Mouse (Mus musculus) E14TG2a.4 (cell line): Measurements from ENCODE around the gene Htr5a.

ENCODE experiments used
- H3K27me3 ChIP-seq: 2 replicates; pipeline ENCODE4 v1.6.1; 2014; ENCODE audit warnings: low read length, control low read depth; ENCODE audit not compliant: insufficient read depth
- H3K36me3 ChIP-seq: 2 replicates; pipeline ENCODE4 v1.6.1; 2014; ENCODE audit warnings: low read length, control low read depth; ENCODE audit not compliant: insufficient read depth
- H3K4me1 ChIP-seq: replicated peaks from 2 replicates; pipeline ENCODE4 v1.6.1; 2014; ENCODE audit warnings: low read depth, low read length, control low read depth
- H3K4me3 ChIP-seq: replicated peaks from 2 replicates; pipeline ENCODE4 v1.5.1; 2014; ENCODE audit warnings: mild to moderate bottlenecking, low read length
- H3K9me3 ChIP-seq: 2 replicates; pipeline ENCODE4 v1.6.1; 2014; ENCODE audit warnings: low read length, control low read depth
- CTCF ChIP-seq: conservative IDR thresholded peaks from 2 replicates; pipeline ENCODE4 v1.5.1; 2014; ENCODE audit warnings: low read length
- NANOG ChIP-seq: IDR thresholded peaks from 2 replicates; pipeline ENCODE4 v1.6.1; 2014; ENCODE audit warnings: borderline replicate concordance, low read length, mixed read lengths
- POU5F1 ChIP-seq: IDR thresholded peaks from 2 replicates; pipeline ENCODE4 v1.6.1; 2014; ENCODE audit warnings: low read length, borderline replicate concordance

The Htr5a gene

DNA sequence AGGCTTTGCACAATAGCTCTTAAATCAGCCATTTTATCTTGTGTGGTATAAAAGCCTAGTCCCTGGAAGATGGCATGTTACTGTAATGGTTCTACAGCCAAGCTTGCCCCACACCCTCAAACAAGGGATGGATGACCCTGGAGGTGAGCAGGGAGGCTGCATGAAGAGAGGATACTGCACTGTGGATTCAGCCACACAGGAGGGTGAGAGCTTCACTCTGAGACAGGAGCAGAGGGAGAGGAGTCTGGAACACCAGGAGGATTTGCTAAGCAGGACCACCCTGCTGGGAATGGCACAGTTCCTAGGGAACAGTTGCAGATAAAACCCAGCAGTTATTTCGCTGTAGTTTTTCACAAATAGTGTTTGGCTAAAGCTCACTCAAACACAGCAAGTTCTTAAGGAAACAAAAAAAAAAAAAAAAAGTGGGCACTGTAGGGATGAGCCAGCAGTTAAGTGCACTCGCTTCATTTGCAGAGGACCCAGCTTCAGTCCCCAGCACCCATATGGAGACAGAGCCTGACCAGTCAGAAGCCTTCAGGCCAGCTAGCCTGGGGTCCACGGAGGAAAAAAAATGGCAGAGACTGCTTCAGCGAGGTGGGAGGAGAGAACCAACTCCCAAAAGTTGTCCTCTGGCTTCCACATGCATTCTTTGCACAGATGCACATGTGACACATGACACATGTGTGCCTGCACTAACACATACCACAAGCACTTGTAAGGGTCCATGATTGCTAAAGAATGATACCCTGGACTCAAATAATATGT lies 33.6 kb downstream of the Htr5a start:
- H3K9me3 ChIP-seq: peaks cover 37% of the 10 kb centered on the region
- TF ChIP-seq POU5F1 (no peak), CTCF (no peak), NANOG (no peak)
- H3K36me3 ChIP-seq: no peaks in the 10 kb centered on the region
- H3K4me1 ChIP-seq: no peaks in the 10 kb centered on the region
- H3K27me3 ChIP-seq: no peaks in the 10 kb centered on the region; the same call in none of the 2 replicates
- H3K4me3 ChIP-seq: no peak overlapping the region

DNA sequence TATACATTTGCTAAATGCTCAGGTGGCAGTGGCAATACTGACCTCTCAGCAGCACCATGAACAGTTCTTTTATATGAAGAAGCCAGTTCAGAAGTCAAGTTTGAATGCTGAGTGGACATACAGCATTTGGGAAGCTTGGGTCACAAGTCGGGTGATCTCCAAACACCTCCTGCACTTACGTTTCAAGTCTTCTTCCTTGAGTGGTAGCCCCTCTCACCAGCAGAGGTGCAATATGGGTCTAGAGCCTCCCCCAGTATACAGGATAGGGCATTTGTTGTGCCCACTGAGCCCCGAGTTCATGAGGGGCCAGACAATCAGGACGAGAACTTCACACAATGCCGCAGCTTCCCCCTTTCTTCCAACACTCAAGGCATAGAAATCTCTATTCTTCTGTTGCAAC lies 36.4 kb downstream of the Htr5a start:
- Histone ChIP-seq H3K36me3 (no peaks in the 10 kb centered on the region), H3K9me3 (peaks cover 17% of the 10 kb centered on the region), H3K4me3 (no peak overlapping the region), H3K4me1 (no peaks in the 10 kb centered on the region), H3K27me3 (no peaks in the 10 kb centered on the region; the same call in none of the 2 replicates)
- TF ChIP-seq POU5F1: no peak
- no peak for TF ChIP-seq CTCF
- TF ChIP-seq NANOG: no peak

DNA sequence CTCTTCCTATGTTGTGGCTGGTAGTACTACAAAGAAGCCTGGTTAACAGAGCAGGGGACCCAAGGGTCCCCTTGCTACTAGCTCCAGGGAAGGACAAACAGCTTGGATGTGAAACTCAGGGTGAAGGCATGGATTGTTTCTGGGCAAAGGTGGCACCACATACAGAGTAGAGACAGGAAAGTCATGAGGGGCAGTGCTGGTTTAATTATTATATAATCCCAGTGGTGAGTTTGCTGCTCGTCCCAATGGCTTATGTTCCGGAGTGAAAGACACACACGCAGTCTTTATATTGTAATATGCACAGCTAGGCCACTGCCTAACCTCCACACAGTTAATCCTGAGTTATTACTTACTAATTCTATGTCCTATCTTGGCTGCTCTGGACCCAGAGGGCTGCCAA lies 37.8 kb downstream of the Htr5a start:
- TF ChIP-seq CTCF (no peak), NANOG (no peak), POU5F1 (no peak)

DNA sequence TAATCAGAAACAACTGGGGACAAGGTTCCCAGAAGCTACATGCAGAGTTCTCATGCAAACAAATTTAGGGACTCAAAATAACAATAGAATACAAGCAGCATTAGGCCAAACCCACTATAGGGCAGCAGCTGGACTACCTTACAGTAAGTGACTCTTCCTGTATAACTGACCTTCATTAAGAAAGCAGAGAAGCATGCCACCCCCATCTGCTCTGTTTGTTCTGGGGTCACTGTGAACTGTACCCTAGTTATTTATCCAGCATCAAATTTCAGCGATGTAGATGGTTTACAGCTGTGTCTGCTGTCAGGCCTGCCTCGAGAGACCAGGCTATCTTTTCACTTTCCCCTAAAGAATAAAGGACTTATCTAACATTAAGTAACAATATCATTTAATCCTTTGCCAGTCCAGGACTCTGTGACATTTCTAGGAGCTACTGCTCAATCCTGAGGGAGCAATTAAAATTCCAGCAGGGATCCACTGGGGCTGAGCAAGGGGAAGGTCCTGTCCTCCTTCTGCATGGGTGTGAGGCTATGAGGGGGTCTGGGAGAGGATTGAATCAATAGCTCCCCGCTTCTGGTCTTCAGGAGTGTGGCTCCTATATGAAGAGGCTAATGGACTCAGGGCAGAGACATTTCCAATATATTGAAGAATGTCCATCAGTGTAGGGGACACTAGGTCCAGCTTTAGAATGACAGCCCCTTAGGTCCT lies 38.5 kb downstream of the Htr5a start:
- no peak overlapping the region for H3K4me3 ChIP-seq
- TF ChIP-seq CTCF (no peak), POU5F1 (no peak), NANOG (no peak)
- H3K9me3 ChIP-seq: 0 out of 2 replicates have a peak, but pooled peaks cover 9% of the 10 kb centered on the region
- no peaks in the 10 kb centered on the region; the same call in none of the 2 replicates for H3K27me3 ChIP-seq
- no peaks in the 10 kb centered on the region for H3K36me3 ChIP-seq
- no peaks in the 10 kb centered on the region for H3K4me1 ChIP-seq

More for the DNA sequence above, 37.8 kb downstream of the Htr5a start:
- peaks cover 10% of the 10 kb centered on the region; the same call in 1 of the 2 replicates for H3K9me3 ChIP-seq
- no peaks in the 10 kb centered on the region for H3K36me3 ChIP-seq
- no peaks in the 10 kb centered on the region; the same call in none of the 2 replicates for H3K27me3 ChIP-seq
- H3K4me3 ChIP-seq: no peak overlapping the region
- H3K4me1 ChIP-seq: no peaks in the 10 kb centered on the region

DNA sequence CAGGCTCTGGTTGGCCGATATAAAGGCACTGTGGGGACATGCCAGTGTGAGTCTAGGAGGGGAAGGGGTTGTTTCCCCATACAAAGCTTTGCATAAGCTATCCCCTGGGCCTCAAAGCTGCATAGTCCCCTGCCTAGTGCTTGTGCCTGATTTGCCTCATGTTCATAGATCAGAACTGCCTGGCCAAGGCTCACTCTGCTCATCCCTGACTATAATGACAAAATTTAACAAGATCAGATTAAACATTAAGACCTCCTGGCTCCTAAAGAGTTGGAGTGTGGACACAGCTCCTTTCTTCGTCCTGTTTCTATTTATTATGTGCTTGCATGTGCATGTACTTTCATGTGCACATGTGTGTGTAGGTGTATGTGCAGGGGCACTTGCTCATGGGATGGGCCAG lies 39.3 kb downstream of the Htr5a start:
- Histone ChIP-seq H3K27me3 (no peaks in the 10 kb centered on the region; the same call in none of the 2 replicates), H3K4me1 (no peaks in the 10 kb centered on the region), H3K36me3 (no peaks in the 10 kb centered on the region), H3K4me3 (no peak overlapping the region), H3K9me3 (0 out of 2 replicates have a peak, but pooled peaks cover 9% of the 10 kb centered on the region)
- TF ChIP-seq NANOG: no peak
- no peak for TF ChIP-seq POU5F1
- TF ChIP-seq CTCF: no peak

DNA sequence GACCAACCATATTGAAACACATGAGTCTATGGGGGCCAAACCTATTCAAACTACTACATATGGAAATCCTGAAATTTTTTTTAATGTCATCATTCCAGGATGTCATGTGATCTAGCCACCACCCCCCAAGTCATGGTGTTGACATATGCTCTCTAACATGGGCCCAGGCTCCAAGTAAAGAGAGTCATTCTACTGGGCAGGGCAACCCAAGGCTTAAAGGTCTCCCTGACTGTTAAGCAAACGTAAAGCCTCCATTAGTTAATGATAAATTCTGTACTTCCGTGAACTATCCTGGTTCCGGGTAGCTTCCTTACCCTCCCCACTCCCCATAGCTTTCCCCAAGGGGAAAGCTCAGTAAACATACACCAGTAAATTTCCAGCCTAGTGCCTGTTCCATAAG lies 46.1 kb downstream of the Htr5a start:
- H3K4me3 ChIP-seq: no peak overlapping the region
- H3K36me3 ChIP-seq: no peaks in the 10 kb centered on the region
- no peaks in the 10 kb centered on the region for H3K27me3 ChIP-seq
- no peaks in the 10 kb centered on the region for H3K4me1 ChIP-seq
- TF ChIP-seq NANOG: no peak
- H3K9me3 ChIP-seq: peaks cover 24% of the 10 kb centered on the region

DNA sequence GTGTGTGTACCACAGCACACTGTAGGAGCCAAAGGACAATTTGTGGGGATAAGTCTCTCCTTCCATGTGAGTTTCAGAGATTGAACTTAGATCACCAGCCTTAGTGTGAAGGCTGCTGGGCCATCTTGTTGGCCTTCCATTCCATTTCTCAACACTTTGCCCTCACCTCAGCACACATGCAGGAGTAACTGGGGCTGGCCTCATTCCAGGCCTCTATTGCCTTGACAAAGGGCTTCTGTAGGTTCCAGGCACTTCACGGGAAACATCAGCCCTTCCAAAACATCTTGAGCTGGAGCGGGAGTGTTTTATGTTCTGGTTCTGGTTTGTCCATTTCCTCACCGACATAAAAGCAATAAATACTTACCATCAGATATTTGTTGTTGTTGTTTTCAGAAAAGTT lies 54.0 kb downstream of the Htr5a start:
- H3K9me3 ChIP-seq: peaks cover 5% of the 10 kb centered on the region
- no peaks in the 10 kb centered on the region for H3K27me3 ChIP-seq
- no peaks in the 10 kb centered on the region for H3K4me1 ChIP-seq
- no peak overlapping the region for H3K4me3 ChIP-seq
- TF ChIP-seq NANOG: no peak
- no peak for TF ChIP-seq POU5F1
- no peak for TF ChIP-seq CTCF
- no peaks in the 10 kb centered on the region for H3K36me3 ChIP-seq

DNA sequence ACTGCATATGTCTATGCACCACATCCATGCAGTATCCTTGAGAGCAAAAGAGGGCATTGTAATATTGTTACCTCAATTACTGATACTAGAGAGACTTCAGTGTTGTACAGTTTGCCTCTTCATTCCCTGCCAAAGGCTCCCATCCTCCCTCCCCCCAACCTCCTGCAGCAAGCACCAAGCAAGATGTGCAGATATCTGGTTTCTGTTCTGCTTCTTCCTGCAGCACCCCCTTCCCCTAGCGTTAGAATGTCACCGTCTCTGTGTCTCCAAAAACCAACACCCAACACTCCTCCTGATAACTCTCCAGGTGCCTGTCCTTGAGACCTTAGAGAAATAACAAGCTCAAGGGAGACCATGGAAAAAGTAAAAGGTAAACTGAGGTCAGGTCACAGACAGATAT lies 57.8 kb downstream of the Htr5a start:
- H3K36me3 ChIP-seq: no peaks in the 10 kb centered on the region

More for the DNA sequence above, 57.8 kb downstream of the Htr5a start:
- Histone ChIP-seq H3K4me1 (no peaks in the 10 kb centered on the region), H3K27me3 (no peaks in the 10 kb centered on the region), H3K4me3 (no peak overlapping the region), H3K9me3 (peaks cover 22% of the 10 kb centered on the region; the same call in 1 of the 2 replicates)
- TF ChIP-seq NANOG: no peak
